Mouse (Mus musculus) kidney, adult 2 months (tissue): ENCODE results near the gene Tnrc18.

Experiments
- CTCF ChIP-seq: fragments of 200-500 bp; conservative IDR thresholded peaks from 2 replicates; pipeline ENCODE4 v1.5.1; 2011; ENCODE audit warnings: low read depth, mild to moderate bottlenecking, control low read depth, low read length, moderate library complexity, mixed read lengths; ENCODE audit not compliant: insufficient read depth, insufficient read length
- POLR2A ChIP-seq: fragments of 200-500 bp; IDR thresholded peaks from one replicate; pipeline ENCODE4 v1.6.1; 2011; ENCODE audit warnings: low read depth, low read length, control low read depth

DNA sequence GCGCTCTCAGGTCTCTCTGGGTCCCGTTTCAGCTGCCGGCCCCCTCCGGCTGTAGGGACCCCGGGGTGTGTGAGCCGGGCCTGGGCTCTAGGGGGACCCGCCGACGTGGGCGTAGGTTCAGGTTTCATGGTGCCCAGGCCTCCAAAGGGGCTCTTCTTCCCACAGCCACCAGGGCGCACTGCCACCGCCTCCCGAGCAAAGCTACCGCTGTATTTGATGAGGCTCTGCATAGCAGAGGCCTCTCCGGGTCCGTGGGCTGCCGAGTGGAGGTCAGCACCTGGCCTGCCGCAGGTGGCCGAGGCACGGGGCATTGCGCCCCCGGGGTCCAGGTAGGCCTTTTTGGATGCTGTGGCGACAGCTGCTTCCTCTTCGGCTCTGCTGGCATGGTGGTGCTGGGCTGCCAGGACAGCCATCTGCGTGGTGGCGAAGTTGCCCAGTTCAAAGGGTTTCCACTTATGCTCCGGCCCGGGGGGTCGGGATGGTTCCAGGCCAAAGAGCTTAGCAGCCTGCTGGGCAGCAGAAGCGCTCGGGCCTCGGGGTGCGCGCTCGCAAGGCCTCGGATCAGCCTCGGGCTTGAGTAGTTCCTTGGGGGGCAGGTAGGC is 30.1 kb downstream of the Tnrc18 start:
- TF ChIP-seq CTCF (no peak), POLR2A (no peak)
